Mouse (Mus musculus) erythroblast, embryonic 14.5 days (primary cell): ENCODE measurements around the gene Vmn1r191.

ENCODE experiments used
- GATA1 ChIP-seq: IDR thresholded peaks from 2 replicates; pipeline ENCODE4 v1.6.1; 2012; ENCODE audit warnings: low read length, inconsistent platforms, mixed read lengths
- TAL1 ChIP-seq: IDR thresholded peaks from 3 replicates; pipeline ENCODE4 v1.6.1; 2012; ENCODE audit warnings: low read length, inconsistent platforms, mixed read lengths

DNA sequence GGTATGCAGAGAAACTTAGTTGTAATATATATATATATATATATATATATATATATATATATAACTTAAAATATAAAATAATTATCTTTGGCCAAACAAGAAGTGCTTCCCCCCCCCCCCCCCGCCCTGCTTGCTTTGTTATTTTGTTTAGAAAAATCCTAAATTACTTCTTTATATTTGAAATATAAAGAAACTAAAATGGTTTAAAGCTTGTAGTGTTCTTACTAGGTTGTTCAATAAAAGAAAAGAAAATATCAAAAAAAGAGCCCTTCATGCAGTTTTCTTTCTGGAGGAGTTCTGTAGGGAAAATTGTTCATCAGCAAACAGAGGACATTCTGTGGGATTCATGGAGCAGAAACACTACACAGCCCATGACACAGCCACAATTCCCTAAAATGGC, at the start of gene Vmn1r191:
- TF ChIP-seq GATA1: no peak
- TF ChIP-seq TAL1: no peak
